Mouse (Mus musculus) adrenal gland, postnatal 25 days (tissue): ENCODE results near the gene Bex4. TPM values are rescaled to one million over a fixed set of nuclear protein-coding genes. Genes with fewer than 3 reads are reported as not detected.
"Not testable (repeated sequence)": the region's sequence is repeated elsewhere in the genome, so short reads cannot be mapped to it uniquely, and the experiment has no call there.

Experiments used
- DNase-seq: peaks from one replicate; pipeline ENCODE4 v3.0.0; 2021; ENCODE audit warnings: mixed read lengths
- long read RNA-seq: library from polyadenylated mRNA; stranded (forward); transcript quantifications from one replicate; pipeline ENCODE4 v2.0.0, GENCODE M21; 2021
- total RNA-seq: library from RNA; stranded (reverse); gene quantifications from 2 replicates; pipeline ENCODE4 v1.2.3, GENCODE M21; 2021

Gene Bex4
- total RNA-seq = 7.0 and 10.3 TPM in 2 replicates
- long read RNA-seq, transcript Bex4-201 (3 exons, 837 nt) = major isoform, 8 of 9 reads
- long read RNA-seq, partial matches to known transcripts = 1 of 9 reads
- long read RNA-seq, other reads (novel, unspliced or antisense) = 0 of 9 reads

- DNase-seq = not testable (repeated sequence)
These were observed at the start of gene Bex4 for GRCm38 (mm10) chrX:136138827-136139639. Gene Bex4 (plus strand): TSS chrX:136138996.

GRCm38 (mm10) chrX:136092497-136093279, 46.1 kb upstream of the Bex4 start:
- no peak for DNase-seq

GRCm38 (mm10) chrX:136094421-136094820, 44.4 kb upstream of the Bex4 start:
- DNase-seq = no peak

GRCm38 (mm10) chrX:136104046-136104723, 34.6 kb upstream of the Bex4 start:
- no peak for DNase-seq

- no peak for DNase-seq
These were observed 34.1 kb upstream of the Bex4 start for GRCm38 (mm10) chrX:136104724-136105088.

- DNase-seq = peak; percentile 11
These were observed 30.9 kb upstream of the Bex4 start for GRCm38 (mm10) chrX:136107942-136108341.

- no peak for DNase-seq
These were observed 23.8 kb upstream of the Bex4 start for GRCm38 (mm10) chrX:136115015-136115414.

- DNase-seq = peak; percentile 30
These were observed 23.3 kb upstream of the Bex4 start for GRCm38 (mm10) chrX:136115419-136115961.

GRCm38 (mm10) chrX:136127038-136127743, 11.6 kb upstream of the Bex4 start:
- DNase-seq = no peak

- DNase-seq = peak; percentile 46
These were observed 11.1 kb upstream of the Bex4 start for GRCm38 (mm10) chrX:136127744-136128064.

- DNase-seq = no peak
These were observed 3.2 kb upstream of the Bex4 start for GRCm38 (mm10) chrX:136135559-136135958.

- not testable (repeated sequence) for DNase-seq
These were observed 826 bp downstream of the Bex4 start for GRCm38 (mm10) chrX:136139640-136140004.

GRCm38 (mm10) chrX:136141385-136141784, 2.6 kb downstream of the Bex4 start:
- no peak for DNase-seq

- no peak for DNase-seq
These were observed 4.9 kb downstream of the Bex4 start for GRCm38 (mm10) chrX:136143711-136144110.

- DNase-seq = no peak
These were observed 5.4 kb downstream of the Bex4 start for GRCm38 (mm10) chrX:136144195-136144594.

- DNase-seq = no peak
These were observed 31.8 kb downstream of the Bex4 start for GRCm38 (mm10) chrX:136170625-136171024.

- DNase-seq = peak; percentile 48
These were observed 32.7 kb downstream of the Bex4 start for GRCm38 (mm10) chrX:136171189-136172117.

- DNase-seq = peak; percentile 69
These were observed 33.3 kb downstream of the Bex4 start, which contains the start of gene Tceal8 for GRCm38 (mm10) chrX:136172118-136172551. Gene Tceal8 (minus strand): TSS chrX:136172342.

- DNase-seq = no peak
These were observed 34.0 kb downstream of the Bex4 start for GRCm38 (mm10) chrX:136172786-136173185.

- no peak for DNase-seq
These were observed 42.2 kb downstream of the Bex4 start for GRCm38 (mm10) chrX:136180897-136181553.
